Mouse (Mus musculus): Measurements from ENCODE around the gene Rptn.
A peak's percentile ranks its signal among the peaks of the same experiment; 100 is the strongest.

Rptn gene

GRCm38 (mm10) chr3:93393366-93393765 is at the start of gene Rptn:
Rptn (plus strand) TSS chr3:93393699.
- no peak for DNase-seq (ENCODE audit: low spot score)

GRCm38 (mm10) chr3:93346896-93347295 is 46.6 kb upstream of the Rptn start:
- DNase-seq (ENCODE audit: low spot score), result no peak

GRCm38 (mm10) chr3:93360045-93360444 is 33.5 kb upstream of the Rptn start:
- DNase-seq (ENCODE audit: low spot score), result peak; percentile 76

GRCm38 (mm10) chr3:93361933-93362574 is 31.4 kb upstream of the Rptn start:
- no peak for DNase-seq (ENCODE audit: low spot score)

GRCm38 (mm10) chr3:93366966-93367575 is 26.4 kb upstream of the Rptn start:
- DNase-seq (ENCODE audit: low spot score), result peak; percentile 68

- DNase-seq (ENCODE audit: low spot score), result no peak
Measured at GRCm38 (mm10) chr3:93368171-93368570, 25.3 kb upstream of the Rptn start.

- DNase-seq (ENCODE audit: low spot score), result no peak
Measured at GRCm38 (mm10) chr3:93373416-93373815, 20.1 kb upstream of the Rptn start.

- DNase-seq (ENCODE audit: low spot score), result no peak
Measured at GRCm38 (mm10) chr3:93375196-93375595, 18.3 kb upstream of the Rptn start.

GRCm38 (mm10) chr3:93375601-93376000 is 17.9 kb upstream of the Rptn start:
- DNase-seq (ENCODE audit: low spot score), result no peak

- DNase-seq (ENCODE audit: low spot score), result no peak
Measured at GRCm38 (mm10) chr3:93378146-93378545, 15.4 kb upstream of the Rptn start.

- DNase-seq (ENCODE audit: low spot score), result no peak
Measured at GRCm38 (mm10) chr3:93403936-93404335, 10.4 kb downstream of the Rptn start.

- DNase-seq (ENCODE audit: low spot score), result peak; percentile 22
Measured at GRCm38 (mm10) chr3:93406992-93407391, 13.5 kb downstream of the Rptn start.

- DNase-seq (ENCODE audit: low spot score), result no peak
Measured at GRCm38 (mm10) chr3:93411905-93412304, 18.4 kb downstream of the Rptn start.

- DNase-seq (ENCODE audit: low spot score), result no peak
Measured at GRCm38 (mm10) chr3:93431673-93432072, 38.2 kb downstream of the Rptn start.

- no peak for DNase-seq (ENCODE audit: low spot score)
Measured at GRCm38 (mm10) chr3:93442030-93442429, 48.5 kb downstream of the Rptn start, which contains the start of gene Tchh. Tchh (plus strand) TSS chr3:93442330.

- peak; percentile 11 for DNase-seq (ENCODE audit: low spot score)
Measured at GRCm38 (mm10) chr3:93443501-93444101, 50.1 kb downstream of the Rptn start.

GRCm38 (mm10) chr3:93444343-93445164 is 51.1 kb downstream of the Rptn start:
- peak; percentile 72 for DNase-seq (ENCODE audit: low spot score)

GRCm38 (mm10) chr3:93445165-93445705 is 51.7 kb downstream of the Rptn start:
- peak; percentile 15 for DNase-seq (ENCODE audit: low spot score)

- DNase-seq (ENCODE audit: low spot score), result peak; percentile 11
Measured at GRCm38 (mm10) chr3:93446128-93446755, 52.7 kb downstream of the Rptn start.

GRCm38 (mm10) chr3:93446756-93447137 is 53.2 kb downstream of the Rptn start:
- peak; percentile 3 for DNase-seq (ENCODE audit: low spot score)

GRCm38 (mm10) chr3:93447138-93447841 is 53.8 kb downstream of the Rptn start:
- DNase-seq (ENCODE audit: low spot score), result peak; percentile 56

Data from urinary bladder, postnatal 14 days (tissue).